Mouse (Mus musculus): Measurements from ENCODE around the gene Gm49776.
A peak's percentile ranks its signal among the peaks of the same experiment; 100 is the strongest.
"Not testable (repeated sequence)": the region's sequence is repeated elsewhere in the genome, so short reads cannot be mapped to it uniquely, and the experiment has no call there.

The Gm49776 gene

DNA sequence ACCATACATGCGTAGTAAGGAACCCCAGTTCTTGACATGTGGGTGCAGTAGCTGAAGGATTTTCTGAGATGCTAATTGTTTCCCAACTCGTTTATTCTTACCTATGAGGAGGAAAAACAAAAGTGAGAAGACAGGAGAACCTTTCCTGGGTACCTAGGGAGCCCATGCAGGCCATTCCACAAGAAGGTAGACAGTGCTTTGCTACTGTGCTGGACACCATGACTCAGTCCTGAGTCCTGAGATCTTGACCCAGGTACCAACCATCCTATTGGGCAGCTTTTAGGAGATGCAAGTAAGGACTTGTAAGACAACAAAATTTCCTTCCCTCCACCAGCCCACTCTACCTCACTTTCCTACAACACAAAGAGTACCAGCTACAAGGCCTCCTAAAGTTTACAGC is at the start of gene Gm49776:
Gene Gm49776, minus strand, starts transcription at position 101 of the 400 bp plus-strand sequence.
- DNase-seq (ENCODE audit: inconsistent age in 2 of 2, low spot score in 1 of 2) = no peak

- DNase-seq (ENCODE audit: inconsistent age in 2 of 2, low spot score in 1 of 2) = not testable (repeated sequence)
Measured at GRCm38 (mm10) chr16:18289614-18290013, 31.5 kb upstream of the Gm49776 start.

DNA sequence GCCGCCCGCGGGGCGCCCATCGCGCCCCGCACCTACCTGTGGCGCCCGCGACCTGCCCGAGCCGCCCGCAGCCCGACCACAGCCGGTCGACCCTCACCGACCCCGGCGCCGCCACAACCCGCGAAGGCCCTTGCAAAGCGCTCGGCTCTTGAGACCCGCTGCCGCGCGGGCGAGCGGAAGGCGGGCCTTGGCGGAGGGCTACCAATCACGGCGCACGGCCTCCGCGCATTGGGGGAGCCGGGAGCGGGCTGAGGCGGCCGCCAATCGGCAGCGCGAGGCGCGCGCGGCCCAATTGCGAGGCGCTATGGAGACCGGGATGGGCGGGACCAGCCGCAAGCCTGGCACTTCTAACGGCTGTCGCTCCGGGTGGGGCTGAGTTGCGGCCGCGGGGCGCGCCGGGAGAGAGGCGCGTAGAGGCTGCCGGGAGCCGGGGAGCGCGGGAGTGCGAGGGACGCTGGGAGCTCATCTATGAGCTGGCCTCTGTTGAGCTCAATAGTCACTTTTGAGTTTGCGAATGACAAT is 31.0 kb upstream of the Gm49776 start, which contains the start of gene Dgcr8:
Gene Dgcr8, minus strand, starts transcription at position 180 of the 522 bp plus-strand sequence.
- peak; percentile 99 for DNase-seq (ENCODE audit: inconsistent age in 2 of 2, low spot score in 1 of 2)

GRCm38 (mm10) chr16:18288581-18289061 is 30.5 kb upstream of the Gm49776 start:
- DNase-seq (ENCODE audit: inconsistent age in 2 of 2, low spot score in 1 of 2) = no peak

DNA sequence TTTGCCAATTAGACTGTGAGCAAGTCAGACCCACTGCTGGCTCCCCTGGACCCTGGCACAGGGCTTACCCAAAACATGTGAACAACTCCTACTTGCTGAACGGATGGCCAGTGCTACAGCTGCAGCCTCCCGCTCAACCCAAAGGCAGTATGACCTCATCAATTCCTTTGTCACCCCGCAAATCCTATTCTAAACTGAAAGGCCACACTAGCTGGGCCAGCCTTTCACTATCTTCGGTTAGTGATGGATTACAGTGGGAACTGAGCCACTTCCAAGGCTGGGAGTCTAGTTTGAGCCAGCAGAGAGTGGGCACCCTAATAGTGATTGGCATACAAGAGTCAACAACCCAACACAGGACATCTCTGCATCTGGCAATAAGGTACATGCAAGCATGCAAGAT is 30.0 kb upstream of the Gm49776 start:
- peak; percentile 30 to 74 for DNase-seq (ENCODE audit: inconsistent age in 2 of 2, low spot score in 1 of 2)

DNA sequence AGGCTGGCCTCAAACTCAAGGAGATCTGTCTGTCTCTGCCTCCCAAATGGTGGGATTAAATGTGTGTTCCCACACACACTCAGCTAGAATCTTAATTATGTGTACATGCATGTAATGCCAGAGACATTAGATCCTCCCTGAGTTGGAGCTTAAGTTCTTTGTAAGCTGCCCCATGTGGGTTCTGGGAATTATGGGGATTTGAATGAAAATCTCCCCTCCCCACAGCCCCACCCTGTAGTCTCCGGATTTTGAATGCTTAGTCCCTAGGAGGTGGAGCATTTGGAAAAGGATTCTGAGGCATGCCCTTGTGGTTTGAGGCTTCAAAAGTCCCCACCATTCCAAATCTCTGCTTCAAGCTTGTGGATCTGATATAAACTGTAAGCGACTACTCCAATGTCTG is 17.0 kb upstream of the Gm49776 start:
- no peak for DNase-seq (ENCODE audit: inconsistent age in 2 of 2, low spot score in 1 of 2)

- DNase-seq (ENCODE audit: inconsistent age in 2 of 2, low spot score in 1 of 2) = peak in 1 of 2 experiments; percentile 46
Measured at GRCm38 (mm10) chr16:18268182-18268581, 10.1 kb upstream of the Gm49776 start.

- DNase-seq (ENCODE audit: inconsistent age in 2 of 2, low spot score in 1 of 2) = no peak
Measured at GRCm38 (mm10) chr16:18265024-18265423, 6.9 kb upstream of the Gm49776 start.

GRCm38 (mm10) chr16:18253866-18254265 is 4.3 kb downstream of the Gm49776 start:
- no peak for DNase-seq (ENCODE audit: inconsistent age in 2 of 2, low spot score in 1 of 2)

DNA sequence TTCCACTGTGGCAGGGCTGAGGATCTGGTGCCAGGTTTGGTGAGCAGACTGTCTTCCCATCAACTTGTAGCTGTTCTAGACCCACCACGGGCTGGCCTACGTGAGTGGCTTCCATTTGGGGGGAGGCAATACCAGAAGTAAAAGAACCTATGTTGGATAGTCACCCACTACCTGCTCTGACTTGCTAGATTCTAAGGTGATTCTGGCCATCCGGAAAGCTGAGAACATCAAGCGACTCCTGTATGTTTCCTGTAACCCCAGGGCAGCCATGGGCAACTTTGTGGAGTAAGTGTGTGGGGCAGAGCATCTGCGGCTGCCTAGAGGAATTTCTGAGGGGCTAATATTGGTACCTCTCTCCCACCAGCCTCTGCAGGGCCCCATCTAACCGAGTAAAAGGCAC is 5.4 kb downstream of the Gm49776 start:
- peak in 1 of 2 experiments; percentile 22 for DNase-seq (ENCODE audit: inconsistent age in 2 of 2, low spot score in 1 of 2)

DNA sequence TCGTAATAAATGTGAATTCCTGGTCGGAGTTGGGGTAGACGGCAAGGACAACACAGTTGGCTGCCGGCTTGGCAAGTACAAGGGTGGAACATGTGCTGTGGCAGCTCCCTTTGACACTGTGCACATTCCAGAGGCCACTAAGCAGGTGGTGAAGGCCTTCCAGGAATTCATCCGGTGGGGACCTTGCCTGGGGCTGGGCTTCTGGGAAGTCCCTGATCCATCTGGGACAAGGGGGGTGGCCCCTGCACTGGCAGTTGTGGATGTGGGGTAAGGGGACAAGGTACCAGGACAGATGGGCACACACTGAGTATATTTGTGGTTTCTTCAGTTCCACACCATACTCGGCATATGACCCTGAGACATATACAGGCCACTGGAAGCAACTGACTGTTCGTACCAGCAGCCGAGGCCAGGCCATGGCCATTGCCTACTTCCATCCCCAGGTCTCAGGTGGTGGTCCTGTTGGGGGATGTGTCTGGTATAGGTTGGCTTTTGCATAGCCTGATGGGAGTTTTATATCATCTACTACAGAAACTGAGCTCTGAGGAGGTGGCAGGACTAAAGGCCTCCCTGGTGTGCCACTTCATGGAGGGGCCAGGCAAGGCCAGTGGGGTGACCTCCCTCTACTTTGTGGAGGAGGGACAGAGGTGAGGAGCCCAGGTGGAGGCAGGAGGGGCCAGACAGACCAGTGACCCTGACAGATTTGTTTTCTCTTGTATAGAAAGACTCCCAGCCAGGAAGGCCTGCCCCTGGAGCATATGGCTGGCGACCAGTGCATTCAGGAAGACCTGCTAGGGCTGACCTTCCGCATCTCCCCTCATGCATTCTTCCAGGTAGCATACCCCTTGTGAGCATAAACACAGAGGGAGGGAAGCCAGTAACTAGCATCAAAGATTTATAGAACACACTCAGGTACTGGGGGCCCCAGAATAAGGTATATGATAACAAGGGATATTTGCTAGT is 7.0 kb downstream of the Gm49776 start:
- DNase-seq (ENCODE audit: inconsistent age in 2 of 2, low spot score in 1 of 2) = peak in 1 of 2 experiments; percentile 57

- DNase-seq (ENCODE audit: inconsistent age in 2 of 2, low spot score in 1 of 2) = no peak
Measured at GRCm38 (mm10) chr16:18250231-18250630, 7.9 kb downstream of the Gm49776 start.

DNA sequence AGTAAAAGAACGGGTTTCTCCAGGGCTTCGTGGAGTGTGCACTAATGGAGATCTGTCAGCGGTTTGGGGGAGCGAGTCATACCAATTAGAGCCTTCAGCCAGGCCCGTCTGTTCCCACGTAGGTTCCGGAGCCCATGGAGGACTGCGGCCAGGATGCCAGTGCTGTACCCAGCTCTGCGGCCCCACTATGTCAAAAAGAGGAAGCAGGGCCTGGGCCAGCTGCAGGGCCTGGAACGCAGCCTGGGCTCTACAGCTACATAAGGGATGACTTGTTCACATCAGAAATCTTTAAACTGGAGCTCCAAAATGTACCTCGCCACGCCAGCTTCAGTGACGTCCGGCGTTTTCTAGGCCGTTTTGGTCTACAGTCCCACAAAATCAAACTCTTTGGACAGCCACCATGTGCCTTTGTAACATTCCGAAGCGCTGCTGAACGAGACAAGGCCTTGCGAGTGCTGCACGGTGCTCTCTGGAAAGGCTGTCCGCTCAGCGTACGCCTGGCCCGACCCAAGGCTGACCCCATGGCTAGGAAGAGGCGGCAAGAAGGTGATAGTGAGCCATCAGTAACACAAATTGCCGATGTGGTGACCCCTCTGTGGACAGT is 8.7 kb downstream of the Gm49776 start:
- peak in 1 of 2 experiments; percentile 64 for DNase-seq (ENCODE audit: inconsistent age in 2 of 2, low spot score in 1 of 2)

DNA sequence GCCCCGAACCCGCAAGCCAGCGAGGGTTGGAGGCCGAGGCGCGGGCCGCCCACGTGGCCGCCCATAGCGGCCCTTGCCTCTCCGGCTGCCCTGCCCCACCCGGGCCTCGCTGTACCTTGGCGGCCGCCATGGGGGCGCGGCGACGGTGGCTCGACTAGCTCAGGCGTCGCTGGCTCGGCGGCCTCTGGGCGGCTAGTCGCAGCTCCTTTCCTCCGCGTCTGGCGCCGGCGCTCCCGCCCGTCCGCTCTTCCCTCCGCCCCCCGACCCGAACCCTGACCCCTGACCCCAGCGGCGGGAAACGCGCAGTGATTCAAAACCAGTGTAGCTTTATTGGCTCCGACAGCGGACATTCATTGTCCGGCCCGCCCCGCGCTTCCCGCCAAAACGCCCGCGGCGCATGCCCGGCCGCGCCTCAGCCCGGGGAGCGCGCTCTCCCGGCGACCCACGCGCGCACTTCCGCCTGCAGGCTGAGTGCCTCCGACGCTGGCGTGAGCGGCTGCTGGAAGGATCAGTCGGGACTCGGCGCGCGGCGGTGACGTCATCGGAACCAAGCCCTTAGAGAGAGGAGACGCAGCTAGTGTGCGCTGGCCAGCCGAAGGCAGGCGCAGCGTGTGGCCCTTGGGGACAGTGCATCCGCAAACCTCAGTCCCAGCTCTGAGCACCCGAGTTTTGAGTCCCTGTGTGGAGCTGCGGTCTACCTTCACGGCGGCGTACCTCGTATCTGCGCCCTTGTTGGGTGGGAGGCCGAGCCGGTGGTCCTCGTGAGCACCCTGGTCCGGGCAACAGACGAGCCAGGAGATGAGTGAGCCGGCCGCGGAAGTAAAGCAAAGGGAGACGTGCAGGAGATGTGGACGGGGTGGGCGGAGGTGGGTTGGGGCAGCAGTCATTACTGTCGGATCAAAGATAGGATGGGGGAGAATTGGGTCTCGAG is 9.4 kb downstream of the Gm49776 start, which contains the start of the genes Trmt2a and Ranbp1:
Gene Trmt2a, plus strand, starts transcription at position 247 of the 931 bp plus-strand sequence.
Gene Ranbp1, minus strand, starts transcription at position 300 of the 931 bp plus-strand sequence.
- peak; percentile 99 to 100 for DNase-seq (ENCODE audit: inconsistent age in 2 of 2, low spot score in 1 of 2)

DNA sequence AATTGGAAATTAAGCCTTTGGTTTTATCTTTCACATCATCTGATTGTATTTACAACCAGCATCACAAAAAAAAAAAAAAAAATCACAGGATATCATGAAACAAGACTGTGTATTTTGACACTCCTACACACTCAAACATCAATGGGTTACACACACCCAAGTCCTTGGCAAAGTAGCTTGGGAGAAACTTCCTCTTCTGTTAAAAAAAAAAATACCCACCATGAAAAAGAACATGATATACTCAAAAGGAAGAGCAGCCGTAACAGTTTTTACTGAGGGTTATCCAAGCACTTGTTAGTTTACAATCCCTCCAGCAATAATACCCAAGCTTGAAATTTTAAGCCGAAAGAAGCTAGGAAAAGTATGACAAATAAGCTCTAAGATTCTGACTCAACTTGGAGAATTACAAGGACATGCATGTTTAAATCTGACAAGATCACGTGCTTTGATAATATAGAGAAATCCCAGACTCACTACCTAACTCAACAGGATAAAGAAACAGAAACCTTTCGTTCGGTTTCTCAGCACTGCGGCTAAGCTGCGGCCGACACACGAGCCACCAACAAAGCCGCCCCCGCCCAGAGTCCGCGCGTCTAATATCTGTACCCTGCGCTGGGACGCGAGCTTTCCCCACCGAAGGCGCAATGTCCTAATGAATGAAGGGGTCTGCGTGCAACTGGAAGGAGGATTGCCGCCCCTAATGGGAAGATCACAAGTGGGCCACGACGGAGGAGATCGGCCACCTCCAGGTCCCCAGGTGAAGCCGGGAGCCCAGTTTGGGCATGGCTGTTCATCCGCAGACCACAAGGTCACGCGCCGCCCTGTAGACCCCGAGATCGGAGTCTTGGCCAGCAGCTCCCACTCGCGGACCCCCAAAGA is 10.4 kb downstream of the Gm49776 start:
- no peak for DNase-seq (ENCODE audit: inconsistent age in 2 of 2, low spot score in 1 of 2)

- peak in 1 of 2 experiments; percentile 5 for DNase-seq (ENCODE audit: inconsistent age in 2 of 2, low spot score in 1 of 2)
Measured at GRCm38 (mm10) chr16:18241581-18241980, 16.5 kb downstream of the Gm49776 start.

- peak in 1 of 2 experiments; percentile 66 for DNase-seq (ENCODE audit: inconsistent age in 2 of 2, low spot score in 1 of 2)
Measured at GRCm38 (mm10) chr16:18236676-18237501, 21.2 kb downstream of the Gm49776 start.

GRCm38 (mm10) chr16:18235389-18236065 is 22.6 kb downstream of the Gm49776 start:
- DNase-seq (ENCODE audit: inconsistent age in 2 of 2, low spot score in 1 of 2) = peak; percentile 84 to 93

All from adrenal gland, adult (tissue).